Mouse (Mus musculus) T-cell, adult 2 months (primary cell): ENCODE data around the gene Wdr17.
"Not testable (repeated sequence)": the region's sequence is repeated elsewhere in the genome, so short reads cannot be mapped to it uniquely, and the experiment has no call there.

ENCODE experiments used
- DNase-seq: peaks from one replicate; pipeline ENCODE4 v3.0.0; 2022; ENCODE audit warnings: low spot score

The Wdr17 gene

GRCm38 (mm10) chr8:54791858-54792698 is 94.9 kb downstream of the Wdr17 start:
- no peak for DNase-seq

GRCm38 (mm10) chr8:54780134-54780942 is 106.6 kb downstream of the Wdr17 start:
- no peak for DNase-seq

- no peak for DNase-seq
These were observed 107.5 kb downstream of the Wdr17 start for GRCm38 (mm10) chr8:54779317-54780133.

- DNase-seq: no peak
These were observed 110.0 kb downstream of the Wdr17 start for GRCm38 (mm10) chr8:54777012-54777411.

- DNase-seq: no peak
These were observed 110.7 kb downstream of the Wdr17 start for GRCm38 (mm10) chr8:54776241-54776640.

- DNase-seq: no peak
These were observed 129.3 kb downstream of the Wdr17 start for GRCm38 (mm10) chr8:54757646-54758045.

GRCm38 (mm10) chr8:54736660-54737312 is 150.2 kb downstream of the Wdr17 start:
- DNase-seq: no peak

- no peak for DNase-seq
These were observed 162.3 kb downstream of the Wdr17 start for GRCm38 (mm10) chr8:54724668-54725035.

- peak; percentile 1 for DNase-seq
These were observed 162.9 kb downstream of the Wdr17 start for GRCm38 (mm10) chr8:54723976-54724667.

GRCm38 (mm10) chr8:54718515-54718914 is 168.5 kb downstream of the Wdr17 start:
- no peak for DNase-seq

- DNase-seq: no peak
These were observed 181.2 kb downstream of the Wdr17 start for GRCm38 (mm10) chr8:54705743-54706142.

- no peak for DNase-seq
These were observed 215.2 kb downstream of the Wdr17 start for GRCm38 (mm10) chr8:54671806-54672205.

- DNase-seq: no peak
These were observed 219.2 kb downstream of the Wdr17 start for GRCm38 (mm10) chr8:54667756-54668155.

- DNase-seq: peak; percentile 4
These were observed 226.3 kb downstream of the Wdr17 start for GRCm38 (mm10) chr8:54660675-54661074.

- DNase-seq: no peak
These were observed 227.3 kb downstream of the Wdr17 start for GRCm38 (mm10) chr8:54659703-54660102.

GRCm38 (mm10) chr8:54638634-54639033 is 248.3 kb downstream of the Wdr17 start:
- DNase-seq: no peak

GRCm38 (mm10) chr8:54616710-54617109 is 270.3 kb downstream of the Wdr17 start:
- DNase-seq: not testable (repeated sequence)

- no peak for DNase-seq
These were observed 276.7 kb downstream of the Wdr17 start for GRCm38 (mm10) chr8:54610238-54610637.

GRCm38 (mm10) chr8:54609336-54609735 is 277.6 kb downstream of the Wdr17 start:
- DNase-seq: no peak

GRCm38 (mm10) chr8:54603440-54603839 is 283.5 kb downstream of the Wdr17 start:
- no peak for DNase-seq

- DNase-seq: no peak
These were observed 286.2 kb downstream of the Wdr17 start, which contains the start of gene Spata4 for GRCm38 (mm10) chr8:54600671-54601251. TSS of gene Spata4 (plus strand) at chr8:54600781.
